Mouse (Mus musculus) CD4-positive, CD25-positive, alpha-beta regulatory T cell (primary cell): ENCODE data around the gene Iqcf3. TPM values are rescaled to one million over a fixed set of nuclear protein-coding genes. Genes with fewer than 3 reads are reported as not detected.

Experiments used
- polyA plus RNA-seq: library from polyadenylated mRNA; unstranded; fragments of 100-300 nt; shearing (Covaris generic); gene quantifications from one replicate; pipeline ENCODE4 v1.2.1, GENCODE M21; 2017

Gene Iqcf3
- not detected for polyA plus RNA-seq

GRCm38 (mm10) chr9:106561531-106561930 lies at the start of gene Iqcf3:
Gene Iqcf3 (minus strand): TSS chr9:106561631.

DNA sequence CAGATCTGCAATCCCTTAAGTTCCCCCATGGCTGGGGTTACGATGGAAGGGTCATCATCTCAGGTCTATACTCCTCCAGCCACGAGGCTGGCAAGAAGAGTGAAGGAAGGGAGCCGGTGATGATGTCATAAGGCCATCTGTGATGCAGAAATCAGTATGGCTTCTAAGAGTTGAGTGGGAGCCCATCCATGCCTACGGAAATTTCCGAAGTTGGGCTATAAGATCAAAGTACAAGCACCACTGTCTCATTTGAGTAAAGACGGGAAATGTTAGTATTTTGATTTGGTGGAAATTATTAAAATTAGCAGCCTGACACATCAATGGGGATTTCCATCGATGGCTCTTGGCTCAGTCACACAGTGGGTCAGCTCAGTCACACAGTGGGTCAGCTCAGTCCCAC lies 9.5 kb upstream of the Iqcf3 start, which contains the start of gene Iqcf4:
TSS of gene Iqcf4 (minus strand) at position 101 of the 400 bp plus-strand sequence.

GRCm38 (mm10) chr9:106514273-106514672 lies 47.2 kb downstream of the Iqcf3 start, which contains the start of gene Iqcf5:
Gene Iqcf5 (plus strand): TSS chr9:106514573.

GRCm38 (mm10) chr9:106499667-106500066 lies 61.8 kb downstream of the Iqcf3 start, which contains the start of gene Iqcf1:
Gene Iqcf1 (plus strand): TSS chr9:106499967.

GRCm38 (mm10) chr9:106476924-106477484 lies 84.4 kb downstream of the Iqcf3 start, which contains the start of gene Parp3:
Gene Parp3 (minus strand): TSS chr9:106476949.

GRCm38 (mm10) chr9:106475663-106476001 lies 85.8 kb downstream of the Iqcf3 start, which contains the start of gene Rrp9:
Gene Rrp9 (plus strand): TSS chr9:106475963.

GRCm38 (mm10) chr9:106465571-106466200 lies 95.7 kb downstream of the Iqcf3 start, which contains the start of gene Gpr62:
Gene Gpr62 (minus strand): TSS chr9:106465938.

DNA sequence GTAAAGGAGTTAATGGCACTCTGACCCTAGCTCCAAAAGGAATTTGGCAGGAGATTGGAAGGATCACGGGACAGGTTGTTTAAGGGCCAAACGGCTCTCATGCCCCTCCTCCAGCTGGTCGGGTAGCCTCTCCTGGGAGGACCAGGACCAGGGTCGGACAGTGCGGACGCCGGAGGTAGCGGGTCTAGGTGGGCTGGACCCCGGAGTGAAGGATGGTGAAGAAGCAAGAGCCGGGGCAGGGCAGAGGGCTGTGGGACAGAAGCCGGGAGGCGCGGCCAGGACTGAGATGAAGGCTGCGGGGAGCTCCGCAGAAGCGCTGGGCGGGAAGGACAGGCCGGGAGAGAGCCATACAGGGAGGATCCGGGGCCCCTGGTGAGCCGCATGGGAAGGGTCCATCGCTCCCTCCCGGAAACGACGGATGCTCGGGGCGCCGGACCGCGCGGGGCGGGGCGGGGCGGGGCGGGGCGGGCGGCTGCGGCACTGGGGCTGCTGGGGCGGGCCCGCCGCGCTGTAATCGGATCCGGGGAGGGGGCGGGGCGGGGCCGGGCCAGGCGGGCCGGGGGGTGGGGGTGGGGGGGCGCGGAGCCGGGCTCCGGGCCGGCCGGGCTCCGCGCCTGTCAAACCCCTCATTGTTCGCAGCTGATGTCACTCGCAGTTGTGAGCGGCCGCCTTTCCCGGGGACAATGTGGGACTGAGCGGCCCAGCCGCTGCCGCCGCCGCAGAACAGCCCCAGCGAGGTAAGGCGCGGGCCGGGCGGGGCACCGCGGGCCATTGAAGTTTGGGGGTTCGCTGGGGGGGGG lies 108.0 kb downstream of the Iqcf3 start, which contains the start of gene Pcbp4:
TSS of gene Pcbp4 (plus strand) at position 21 of the 800 bp plus-strand sequence.

Other genes with a start within 250 kb of the Iqcf3 start
- gene Dusp7, start 193.0 kb downstream of the Iqcf3 start, polyA plus RNA-seq, result 64.0 TPM
- gene Rpl29, start 132.2 kb downstream of the Iqcf3 start, polyA plus RNA-seq, result 577 TPM
- gene Acy1, start 123.3 kb downstream of the Iqcf3 start, polyA plus RNA-seq, result 19.6 TPM
- 8.6 TPM for gene Abhd14b, start 114.2 kb downstream of the Iqcf3 start, polyA plus RNA-seq
- gene Abhd14a, start 114.0 kb downstream of the Iqcf3 start, polyA plus RNA-seq, result 13.0 TPM
- gene Pcbp4, start 108.3 kb downstream of the Iqcf3 start, polyA plus RNA-seq, result 12.2 TPM
- gene Gpr62, start 95.7 kb downstream of the Iqcf3 start, polyA plus RNA-seq, result not detected
- 82.8 TPM for gene Rrp9, start 85.7 kb downstream of the Iqcf3 start, polyA plus RNA-seq
- 75.9 TPM for gene Parp3, start 84.7 kb downstream of the Iqcf3 start, polyA plus RNA-seq
- not detected for gene Iqcf1, start 61.7 kb downstream of the Iqcf3 start, polyA plus RNA-seq
- not detected for gene Iqcf5, start 47.1 kb downstream of the Iqcf3 start, polyA plus RNA-seq
- gene Iqcf4, start 9.4 kb upstream of the Iqcf3 start, polyA plus RNA-seq, result not detected
- gene Iqcf6, start 65.0 kb upstream of the Iqcf3 start, polyA plus RNA-seq, result not detected
- not detected for gene Grm2, start 94.5 kb upstream of the Iqcf3 start, polyA plus RNA-seq
- gene Tex264, start 124.3 kb upstream of the Iqcf3 start, polyA plus RNA-seq, result 74.4 TPM
- gene Rad54l2, start 227.6 kb upstream of the Iqcf3 start, polyA plus RNA-seq, result 9.3 TPM